Mouse (Mus musculus): Measurements from ENCODE around the gene Ngly1.

GRCm38 (mm10) chr14:16310791-16311190, 61.7 kb downstream of the Ngly1 start:
- TF ChIP-seq CTCF (IDR thresholded peaks at IDR 0.05; ENCODE audit: borderline replicate concordance, extremely low read depth, insufficient read depth, insufficient read length) (no peak), POLR2A (IDR thresholded peaks at IDR 0.05; ENCODE audit: borderline replicate concordance, extremely low read depth, insufficient read depth, insufficient read length, poor library complexity, severe bottlenecking) (no peak)
